Mouse (Mus musculus): Measurements from ENCODE around the gene Rin2. TPM values are rescaled to one million over a fixed set of nuclear protein-coding genes. Genes with fewer than 3 reads are reported as not detected.

Rin2 gene
- polyA plus RNA-seq, 1 experiment from 2014 or later = 21.1 TPM

GRCm38 (mm10) chr2:145840910-145841870 lies 166.2 kb downstream of the Rin2 start:
- ATAC-seq (replicated peaks; ENCODE audit: insufficient number of reproducible peaks, low FRiP score, low TSS enrichment, low read depth) (no peak), DNase-seq (ENCODE audit: low spot score) (no peak)
- no peak overlapping the region for H3K9ac ChIP-seq (replicated peaks; ENCODE audit: low read length)
- no peaks in the 10 kb centered on the region for H3K27me3 ChIP-seq (ENCODE audit: control insufficient read depth, insufficient read depth, low read length)
- H3K4me1 ChIP-seq (ENCODE audit: control insufficient read depth, insufficient read depth, low read length) = no peaks in the 10 kb centered on the region
- no peak overlapping the region for H3K4me3 ChIP-seq (ENCODE audit: low read depth, low read length)
- no peak overlapping the region for H3K27ac ChIP-seq (replicated peaks; ENCODE audit: low read depth, low read length)
- no peaks in the 10 kb centered on the region for H3K36me3 ChIP-seq (replicated peaks; ENCODE audit: control insufficient read depth, insufficient read depth, low read depth, low read length)
- 77% methylated on average over 12 of the region's 12 CpGs for WGBS
- no peaks in the 10 kb centered on the region for H3K9me3 ChIP-seq (replicated peaks; ENCODE audit: control insufficient read depth, low read length)
- H3K4me2 ChIP-seq (ENCODE audit: low read depth, low read length) = no peak overlapping the region

GRCm38 (mm10) chr2:145843322-145843721 lies 168.3 kb downstream of the Rin2 start:
- whole genome bisulfite sequencing = 92% methylated on average over 6 of the region's 6 CpGs
- H3K9me3 ChIP-seq (replicated peaks; ENCODE audit: control insufficient read depth, low read length) = no peaks in the 10 kb centered on the region
- ATAC-seq (replicated peaks; ENCODE audit: insufficient number of reproducible peaks, low FRiP score, low TSS enrichment, low read depth) = no peak
- no peaks in the 10 kb centered on the region for H3K36me3 ChIP-seq (replicated peaks; ENCODE audit: control insufficient read depth, insufficient read depth, low read depth, low read length)
- H3K4me2 ChIP-seq (ENCODE audit: low read depth, low read length) = no peak overlapping the region
- H3K9ac ChIP-seq (replicated peaks; ENCODE audit: low read length) = no peak overlapping the region
- no peaks in the 10 kb centered on the region for H3K4me1 ChIP-seq (ENCODE audit: control insufficient read depth, insufficient read depth, low read length)
- no peak for DNase-seq (ENCODE audit: low spot score)
- no peak overlapping the region for H3K27ac ChIP-seq (replicated peaks; ENCODE audit: low read depth, low read length)
- no peaks in the 10 kb centered on the region for H3K27me3 ChIP-seq (ENCODE audit: control insufficient read depth, insufficient read depth, low read length)
- no peak overlapping the region for H3K4me3 ChIP-seq (ENCODE audit: low read depth, low read length)

GRCm38 (mm10) chr2:145846595-145846994 lies 171.6 kb downstream of the Rin2 start:
- H3K4me1 ChIP-seq (ENCODE audit: control insufficient read depth, insufficient read depth, low read length) = no peaks in the 10 kb centered on the region
- no peak overlapping the region for H3K9ac ChIP-seq (replicated peaks; ENCODE audit: low read length)
- ATAC-seq (replicated peaks; ENCODE audit: insufficient number of reproducible peaks, low FRiP score, low TSS enrichment, low read depth) (no peak), DNase-seq (ENCODE audit: low spot score) (no peak)
- H3K9me3 ChIP-seq (replicated peaks; ENCODE audit: control insufficient read depth, low read length) = no peaks in the 10 kb centered on the region
- H3K4me3 ChIP-seq (ENCODE audit: low read depth, low read length) = no peak overlapping the region
- H3K4me2 ChIP-seq (ENCODE audit: low read depth, low read length) = no peak overlapping the region
- H3K36me3 ChIP-seq (replicated peaks; ENCODE audit: control insufficient read depth, insufficient read depth, low read depth, low read length) = no peaks in the 10 kb centered on the region
- H3K27ac ChIP-seq (replicated peaks; ENCODE audit: low read depth, low read length) = no peak overlapping the region
- H3K27me3 ChIP-seq (ENCODE audit: control insufficient read depth, insufficient read depth, low read length) = no peaks in the 10 kb centered on the region
- 86% methylated on average over 3 of the region's 3 CpGs for WGBS

GRCm38 (mm10) chr2:145849170-145849905 lies 174.3 kb downstream of the Rin2 start:
- Histone ChIP-seq H3K9me3 (replicated peaks; ENCODE audit: control insufficient read depth, low read length) (no peaks in the 10 kb centered on the region), H3K4me2 (ENCODE audit: low read depth, low read length) (no peak overlapping the region), H3K4me1 (ENCODE audit: control insufficient read depth, insufficient read depth, low read length) (no peaks in the 10 kb centered on the region), H3K27ac (replicated peaks; ENCODE audit: low read depth, low read length) (peak overlapping the region; percentile 9; the same call in 1 of the 2 replicates), H3K9ac (replicated peaks; ENCODE audit: low read length) (no peak overlapping the region), H3K36me3 (replicated peaks; ENCODE audit: control insufficient read depth, insufficient read depth, low read depth, low read length) (no peaks in the 10 kb centered on the region), H3K27me3 (ENCODE audit: control insufficient read depth, insufficient read depth, low read length) (no peaks in the 10 kb centered on the region), H3K4me3 (ENCODE audit: low read depth, low read length) (no peak overlapping the region)
- 65% methylated on average over 10 of the region's 10 CpGs for WGBS
- ATAC-seq (replicated peaks; ENCODE audit: insufficient number of reproducible peaks, low FRiP score, low TSS enrichment, low read depth) (no peak), DNase-seq (ENCODE audit: low spot score) (peak; percentile 14)

- H3K9ac ChIP-seq (replicated peaks; ENCODE audit: low read length) = no peak overlapping the region
- H3K9me3 ChIP-seq (replicated peaks; ENCODE audit: control insufficient read depth, low read length) = no peaks in the 10 kb centered on the region
- H3K4me2 ChIP-seq (ENCODE audit: low read depth, low read length) = no peak overlapping the region
- no peak overlapping the region for H3K4me3 ChIP-seq (ENCODE audit: low read depth, low read length)
- no peaks in the 10 kb centered on the region for H3K36me3 ChIP-seq (replicated peaks; ENCODE audit: control insufficient read depth, insufficient read depth, low read depth, low read length)
- DNase-seq (ENCODE audit: low spot score) = peak; percentile 68
- H3K27ac ChIP-seq (replicated peaks; ENCODE audit: low read depth, low read length) = 0 out of 2 replicates have a peak overlapping the region, but pooled peaks have one; percentile 8
- H3K4me1 ChIP-seq (ENCODE audit: control insufficient read depth, insufficient read depth, low read length) = no peaks in the 10 kb centered on the region
- 53% methylated on average over 4 of the region's 4 CpGs for WGBS
- peak; percentile 41; the same call in 1 of the 2 replicates for ATAC-seq (replicated peaks; ENCODE audit: insufficient number of reproducible peaks, low FRiP score, low TSS enrichment, low read depth)
- no peaks in the 10 kb centered on the region for H3K27me3 ChIP-seq (ENCODE audit: control insufficient read depth, insufficient read depth, low read length)
Measured at GRCm38 (mm10) chr2:145850779-145851178, 175.8 kb downstream of the Rin2 start.

GRCm38 (mm10) chr2:145855831-145856230 lies 180.8 kb downstream of the Rin2 start:
- H3K9me3 ChIP-seq (replicated peaks; ENCODE audit: control insufficient read depth, low read length) = no peaks in the 10 kb centered on the region
- peaks cover 5% of the 10 kb centered on the region for H3K4me1 ChIP-seq (ENCODE audit: control insufficient read depth, insufficient read depth, low read length)
- no peaks in the 10 kb centered on the region for H3K27me3 ChIP-seq (ENCODE audit: control insufficient read depth, insufficient read depth, low read length)
- no peak overlapping the region for H3K9ac ChIP-seq (replicated peaks; ENCODE audit: low read length)
- H3K4me3 ChIP-seq (ENCODE audit: low read depth, low read length) = no peak overlapping the region
- DNase-seq (ENCODE audit: low spot score) (no peak), ATAC-seq (replicated peaks; ENCODE audit: insufficient number of reproducible peaks, low FRiP score, low TSS enrichment, low read depth) (no peak)
- no peak overlapping the region for H3K27ac ChIP-seq (replicated peaks; ENCODE audit: low read depth, low read length)
- no peak overlapping the region for H3K4me2 ChIP-seq (ENCODE audit: low read depth, low read length)
- WGBS = 87% methylated on average over 9 of the region's 9 CpGs
- no peaks in the 10 kb centered on the region for H3K36me3 ChIP-seq (replicated peaks; ENCODE audit: control insufficient read depth, insufficient read depth, low read depth, low read length)

GRCm38 (mm10) chr2:145857864-145858263 lies 182.8 kb downstream of the Rin2 start:
- Histone ChIP-seq H3K27ac (replicated peaks; ENCODE audit: low read depth, low read length) (no peak overlapping the region), H3K4me1 (ENCODE audit: control insufficient read depth, insufficient read depth, low read length) (peaks cover 5% of the 10 kb centered on the region), H3K4me3 (ENCODE audit: low read depth, low read length) (no peak overlapping the region), H3K9ac (replicated peaks; ENCODE audit: low read length) (no peak overlapping the region), H3K9me3 (replicated peaks; ENCODE audit: control insufficient read depth, low read length) (no peaks in the 10 kb centered on the region), H3K27me3 (ENCODE audit: control insufficient read depth, insufficient read depth, low read length) (no peaks in the 10 kb centered on the region), H3K36me3 (replicated peaks; ENCODE audit: control insufficient read depth, insufficient read depth, low read depth, low read length) (no peaks in the 10 kb centered on the region), H3K4me2 (ENCODE audit: low read depth, low read length) (no peak overlapping the region)
- ATAC-seq (replicated peaks; ENCODE audit: insufficient number of reproducible peaks, low FRiP score, low TSS enrichment, low read depth) = no peak
- 82% methylated on average over 8 of the region's 8 CpGs for WGBS
- no peak for DNase-seq (ENCODE audit: low spot score)
